Mouse (Mus musculus): Measurements from ENCODE around the gene Auts2. TPM values are rescaled to one million over a fixed set of nuclear protein-coding genes. Genes with fewer than 3 reads are reported as not detected.

Auts2 gene
- total RNA-seq, 1 experiment: 9.9 TPM

DNA sequence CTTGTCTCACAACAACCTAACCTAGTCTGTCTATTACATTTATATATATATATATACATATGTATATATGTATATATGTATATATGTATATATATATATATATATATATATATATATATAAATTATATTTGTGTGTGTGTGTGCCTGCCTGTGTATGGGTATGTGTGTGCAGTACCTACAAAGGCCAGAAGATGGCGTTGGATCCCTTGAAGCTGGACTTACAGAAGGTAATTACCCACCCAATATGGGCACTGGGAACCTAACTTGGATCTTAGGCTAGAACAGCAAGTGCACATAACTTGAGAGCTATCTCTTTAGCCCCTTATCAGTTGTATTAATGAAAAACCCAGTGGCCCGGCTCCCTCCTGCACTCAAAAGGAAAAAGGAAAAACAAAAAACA lies 1083.6 kb downstream of the Auts2 start:
- H3K4me1 ChIP-seq (ENCODE audit: control insufficient read depth in 2 of 2, insufficient read depth in 2 of 2, low read length in 2 of 2, poor library complexity in 1 of 2): no peaks in the 10 kb centered on the region
- no peak overlapping the region for H3K9ac ChIP-seq (ENCODE audit: insufficient read depth, low read depth, low read length, poor library complexity, severe bottlenecking)
- no peak for TF ChIP-seq ZNF384 (IDR thresholded peaks at IDR 0.05; ENCODE audit: low read depth, low read length)
- TF ChIP-seq MAFK (IDR thresholded peaks at IDR 0.05; ENCODE audit: insufficient read depth, low read depth, low read length): no peak
- TF ChIP-seq HCFC1 (IDR thresholded peaks at IDR 0.05; ENCODE audit: borderline replicate concordance, insufficient read depth, low read length): no peak
- no peak for TF ChIP-seq CHD2 (IDR thresholded peaks at IDR 0.05; ENCODE audit: low read depth, low read length)
- TF ChIP-seq ZC3H11A (IDR thresholded peaks at IDR 0.05; ENCODE audit: borderline replicate concordance, low read depth, low read length): no peak
- no peaks in the 10 kb centered on the region for H3K9me3 ChIP-seq (ENCODE audit: control insufficient read depth, insufficient read depth, low read depth, low read length)
- peaks cover 13% of the 10 kb centered on the region; the same call in 1 of the 2 replicates for H3K36me3 ChIP-seq (ENCODE audit: control insufficient read depth, insufficient read depth, low read length, poor library complexity, severe bottlenecking)
- in situ Hi-C loops (cut with MboI; ENCODE audit: low sequenced_read_pairs in 2 of 2, unreplicated experiment in 2 of 2): no loop called here
- no peak overlapping the region for H3K27ac ChIP-seq (ENCODE audit: insufficient read depth, low read depth, low read length, poor library complexity, severe bottlenecking)
- no peak for DNase-seq (ENCODE audit: low read depth, low spot score)
- no peak overlapping the region for H3K4me3 ChIP-seq (ENCODE audit: insufficient read depth in 1 of 2, low read depth in 1 of 2, low read length in 2 of 2, poor library complexity in 1 of 2, severe bottlenecking in 1 of 2)

DNA sequence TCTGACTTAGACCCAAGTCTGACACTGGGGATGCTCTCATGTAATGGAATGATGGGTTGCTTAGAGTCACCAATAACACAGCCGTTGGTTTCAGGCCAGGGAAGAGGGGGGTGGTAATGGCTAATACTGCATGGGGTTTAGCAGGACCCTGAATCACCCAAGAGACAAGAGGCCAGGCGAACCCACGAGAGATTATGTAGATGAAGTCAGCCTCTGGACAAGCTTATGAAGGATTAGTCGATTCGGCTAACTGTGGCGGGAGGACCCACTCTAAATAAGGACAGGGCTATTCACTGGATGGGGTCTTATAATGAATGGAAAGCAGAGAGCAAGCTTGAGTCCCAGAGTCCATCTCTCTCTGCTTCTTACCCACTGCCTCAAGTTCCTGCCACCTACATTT lies 1084.4 kb downstream of the Auts2 start:
- Histone ChIP-seq H3K36me3 (ENCODE audit: control insufficient read depth, insufficient read depth, low read length, poor library complexity, severe bottlenecking) (peaks cover 15% of the 10 kb centered on the region; the same call in 1 of the 2 replicates), H3K9me3 (ENCODE audit: control insufficient read depth, insufficient read depth, low read depth, low read length) (no peaks in the 10 kb centered on the region), H3K27ac (ENCODE audit: insufficient read depth, low read depth, low read length, poor library complexity, severe bottlenecking) (no peak overlapping the region), H3K4me3 (ENCODE audit: insufficient read depth in 1 of 2, low read depth in 1 of 2, low read length in 2 of 2, poor library complexity in 1 of 2, severe bottlenecking in 1 of 2) (no peak overlapping the region), H3K9ac (ENCODE audit: insufficient read depth, low read depth, low read length, poor library complexity, severe bottlenecking) (no peak overlapping the region), H3K4me1 (ENCODE audit: control insufficient read depth in 2 of 2, insufficient read depth in 2 of 2, low read length in 2 of 2, poor library complexity in 1 of 2) (no peaks in the 10 kb centered on the region)
- no peak for DNase-seq (ENCODE audit: low read depth, low spot score)
- in situ Hi-C loops (cut with MboI; ENCODE audit: low sequenced_read_pairs in 2 of 2, unreplicated experiment in 2 of 2): no loop called here
- TF ChIP-seq ZC3H11A (IDR thresholded peaks at IDR 0.05; ENCODE audit: borderline replicate concordance, low read depth, low read length) (no peak), MAFK (IDR thresholded peaks at IDR 0.05; ENCODE audit: insufficient read depth, low read depth, low read length) (no peak), HCFC1 (IDR thresholded peaks at IDR 0.05; ENCODE audit: borderline replicate concordance, insufficient read depth, low read length) (no peak), ZNF384 (IDR thresholded peaks at IDR 0.05; ENCODE audit: low read depth, low read length) (no peak)

DNA sequence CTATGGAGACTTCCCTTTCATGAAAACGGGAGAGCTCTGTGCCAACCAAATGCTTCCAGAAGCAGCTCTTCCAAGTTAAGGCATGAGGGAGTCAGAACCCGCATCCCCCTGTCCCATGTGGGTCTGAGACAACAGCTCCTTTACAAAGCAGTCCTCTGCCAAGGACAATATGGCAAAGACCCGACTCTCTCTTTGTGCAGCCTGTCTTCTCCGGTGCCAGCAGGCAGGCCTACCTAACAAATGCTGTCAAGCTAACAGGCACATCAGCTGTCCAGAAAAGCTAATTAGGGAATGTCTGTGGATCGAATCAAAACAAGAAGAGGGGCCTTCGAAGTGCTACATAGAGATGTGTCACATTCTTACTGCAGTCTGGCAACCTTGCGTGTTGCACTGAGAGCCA lies 1085.1 kb downstream of the Auts2 start:
- no peak overlapping the region for H3K9ac ChIP-seq (ENCODE audit: insufficient read depth, low read depth, low read length, poor library complexity, severe bottlenecking)
- H3K4me3 ChIP-seq (ENCODE audit: insufficient read depth in 1 of 2, low read depth in 1 of 2, low read length in 2 of 2, poor library complexity in 1 of 2, severe bottlenecking in 1 of 2): no peak overlapping the region
- no peak for TF ChIP-seq MAFK (IDR thresholded peaks at IDR 0.05; ENCODE audit: insufficient read depth, low read depth, low read length)
- TF ChIP-seq HCFC1 (IDR thresholded peaks at IDR 0.05; ENCODE audit: borderline replicate concordance, insufficient read depth, low read length): no peak
- no peak for TF ChIP-seq ZC3H11A (IDR thresholded peaks at IDR 0.05; ENCODE audit: borderline replicate concordance, low read depth, low read length)
- no peak for TF ChIP-seq CHD2 (IDR thresholded peaks at IDR 0.05; ENCODE audit: low read depth, low read length)
- TF ChIP-seq ZNF384 (IDR thresholded peaks at IDR 0.05; ENCODE audit: low read depth, low read length): no peak
- in situ Hi-C loops (cut with MboI; ENCODE audit: low sequenced_read_pairs in 2 of 2, unreplicated experiment in 2 of 2): no loop called here
- H3K4me1 ChIP-seq (ENCODE audit: control insufficient read depth in 2 of 2, insufficient read depth in 2 of 2, low read length in 2 of 2, poor library complexity in 1 of 2): no peaks in the 10 kb centered on the region
- peaks cover 13% of the 10 kb centered on the region; the same call in 1 of the 2 replicates for H3K36me3 ChIP-seq (ENCODE audit: control insufficient read depth, insufficient read depth, low read length, poor library complexity, severe bottlenecking)
- DNase-seq (ENCODE audit: low read depth, low spot score): no peak
- no peaks in the 10 kb centered on the region for H3K9me3 ChIP-seq (ENCODE audit: control insufficient read depth, insufficient read depth, low read depth, low read length)
- no peak overlapping the region for H3K27ac ChIP-seq (ENCODE audit: insufficient read depth, low read depth, low read length, poor library complexity, severe bottlenecking)

DNA sequence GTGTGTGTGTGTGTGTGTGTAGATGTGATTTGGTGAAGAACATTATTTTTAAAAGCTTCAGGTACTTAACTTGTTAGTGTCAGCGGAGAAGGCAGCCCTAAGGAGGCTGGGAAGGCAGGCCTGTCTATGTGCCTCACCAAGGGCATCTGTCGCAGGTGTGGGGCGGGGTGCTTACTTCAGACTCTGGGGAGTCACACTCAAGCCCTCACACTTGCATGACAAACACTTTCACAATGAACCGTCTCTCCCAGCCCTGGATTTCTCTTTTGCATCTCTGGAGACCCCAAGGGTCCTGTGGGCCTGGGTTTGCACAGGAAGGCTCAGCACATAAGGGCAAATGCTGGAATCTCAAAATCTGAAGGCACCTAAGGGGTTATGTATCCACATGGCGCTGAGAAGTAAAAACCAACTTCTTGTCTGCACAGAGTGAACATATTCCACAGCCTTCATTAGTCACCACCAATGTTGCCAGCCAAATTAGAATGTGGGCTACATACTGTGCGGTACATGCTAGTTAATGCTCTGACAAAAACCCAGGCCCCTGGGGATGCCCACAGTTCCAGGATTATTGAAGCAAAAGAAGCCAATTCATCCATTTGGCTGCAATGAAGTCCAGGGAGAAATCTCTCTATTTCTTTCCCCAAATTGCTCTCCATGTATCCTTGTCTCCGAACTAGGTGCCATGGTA lies 1093.8 kb downstream of the Auts2 start:
- DNase-seq (ENCODE audit: low read depth, low spot score): no peak
- Histone ChIP-seq H3K4me1 (ENCODE audit: control insufficient read depth in 2 of 2, insufficient read depth in 2 of 2, low read length in 2 of 2, poor library complexity in 1 of 2) (peaks cover 15 to 20% of the 10 kb centered on the region in 2 experiments), H3K9me3 (ENCODE audit: control insufficient read depth, insufficient read depth, low read depth, low read length) (no peaks in the 10 kb centered on the region), H3K36me3 (ENCODE audit: control insufficient read depth, insufficient read depth, low read length, poor library complexity, severe bottlenecking) (peaks cover 8% of the 10 kb centered on the region), H3K9ac (ENCODE audit: insufficient read depth, low read depth, low read length, poor library complexity, severe bottlenecking) (no peak overlapping the region), H3K27ac (ENCODE audit: insufficient read depth, low read depth, low read length, poor library complexity, severe bottlenecking) (no peak overlapping the region; the same call in 1 of the 2 replicates), H3K4me3 (ENCODE audit: insufficient read depth in 1 of 2, low read depth in 1 of 2, low read length in 2 of 2, poor library complexity in 1 of 2, severe bottlenecking in 1 of 2) (no peak overlapping the region)
- in situ Hi-C loops (cut with MboI; ENCODE audit: low sequenced_read_pairs in 2 of 2, unreplicated experiment in 2 of 2): no loop called here
- no peak for TF ChIP-seq CHD2 (IDR thresholded peaks at IDR 0.05; ENCODE audit: low read depth, low read length)
- TF ChIP-seq ZNF384 (IDR thresholded peaks at IDR 0.05; ENCODE audit: low read depth, low read length): no peak
- no peak for TF ChIP-seq HCFC1 (IDR thresholded peaks at IDR 0.05; ENCODE audit: borderline replicate concordance, insufficient read depth, low read length)
- no peak for TF ChIP-seq ZC3H11A (IDR thresholded peaks at IDR 0.05; ENCODE audit: borderline replicate concordance, low read depth, low read length)
